Mouse (Mus musculus) midbrain, embryonic 16.5 days (tissue): ENCODE measurements around the gene Gcc1. TPM values are rescaled to one million over a fixed set of nuclear protein-coding genes. Genes with fewer than 3 reads are reported as not detected.

Source experiments
- ATAC-seq: fragments of 200-750 bp; cut with Nextera tagmentation; 2 replicates; pipeline ENCODE4 v1.8.0; 2017; ENCODE audit warnings: moderate TSS enrichment
- H3K27ac ChIP-seq: fragments of 300-500 bp; sonication (generic); 2 replicates; pipeline ENCODE4 v1.5.1; 2014; ENCODE audit warnings: mild to moderate bottlenecking, low read length, mixed read lengths
- H3K27me3 ChIP-seq: fragments of 300-500 bp; sonication (generic); 2 replicates; pipeline ENCODE4 v1.6.1; 2014; ENCODE audit warnings: low read depth, low read length, mixed read lengths; ENCODE audit not compliant: control insufficient read depth, insufficient read depth
- H3K36me3 ChIP-seq: fragments of 300-500 bp; sonication (generic); 2 replicates; pipeline ENCODE4 v1.6.1; 2014; ENCODE audit warnings: mild to moderate bottlenecking, low read length, moderate library complexity, mixed read lengths; ENCODE audit not compliant: control insufficient read depth, insufficient read depth
- H3K4me1 ChIP-seq: fragments of 300-500 bp; sonication (generic); 2 replicates; pipeline ENCODE4 v1.6.1; 2014; ENCODE audit warnings: mild to moderate bottlenecking, low read length, mixed read lengths; ENCODE audit not compliant: control insufficient read depth, insufficient read depth
- H3K4me2 ChIP-seq: fragments of 300-500 bp; sonication (generic); 2 replicates; pipeline ENCODE4 v1.6.1; 2014; ENCODE audit warnings: mild to moderate bottlenecking, low read length, mixed read lengths
- H3K4me3 ChIP-seq: fragments of 300-500 bp; sonication (generic); 2 replicates; pipeline ENCODE4 v1.5.1; 2014; ENCODE audit warnings: low read depth, mild to moderate bottlenecking, low read length, moderate library complexity, mixed read lengths
- H3K9ac ChIP-seq: fragments of 300-500 bp; sonication (generic); 2 replicates; pipeline ENCODE4 v1.6.1; 2014; ENCODE audit warnings: low read depth, low read length, mixed read lengths
- H3K9me3 ChIP-seq: fragments of 300-500 bp; sonication (generic); replicated peaks from 2 replicates; pipeline ENCODE4 v1.6.1; 2014; ENCODE audit warnings: mild to moderate bottlenecking, low read length, mixed read lengths; ENCODE audit not compliant: control insufficient read depth, poor library complexity, severe bottlenecking
- WGBS: fragments of 180-500 bp; shearing (Covaris S2); extraction: QIAGEN DNeasy Blood & Tissue Kit; methylation state at CpG from one replicate; pipeline ENCODE4 v1.1.7; 2014; 5-methylcytosine and 5-hydroxymethylcytosine counted together
- polyA plus RNA-seq: library from polyadenylated mRNA; unstranded; fragments of >200 nt; fragmentation: Nextera tagmentation; extraction: Ambion mirVana; gene quantifications from 2 replicates; pipeline ENCODE4 v1.2.1, GENCODE M21; 2015

The Gcc1 gene
- polyA plus RNA-seq, 1 experiment from 2014 or later, result 13.0 TPM

DNA sequence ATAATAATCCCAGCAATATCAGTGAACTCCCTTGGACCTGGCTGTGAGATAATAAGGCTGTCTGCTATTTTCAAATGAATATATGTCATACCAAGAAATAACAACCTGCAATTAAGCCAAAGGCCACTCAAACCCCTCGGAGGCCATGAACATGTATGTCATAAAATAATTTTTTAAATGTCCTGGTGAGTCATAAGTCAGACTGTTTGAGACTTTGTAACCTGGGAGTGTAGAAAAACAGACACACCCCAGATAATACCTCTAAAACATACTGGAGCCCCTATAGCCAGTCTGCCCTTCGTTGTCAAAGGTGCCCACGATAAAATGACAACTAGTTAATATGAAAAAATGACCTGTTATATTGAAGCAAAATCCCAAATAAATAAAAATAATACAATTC is 39.2 kb downstream of the Gcc1 start:
- no peak overlapping the region for H3K27ac ChIP-seq
- H3K4me2 ChIP-seq, result no peak overlapping the region
- no peak for ATAC-seq
- no peak overlapping the region for H3K9ac ChIP-seq
- H3K36me3 ChIP-seq, result no peaks in the 10 kb centered on the region
- WGBS, result 92% methylated on average over 3 of the region's 3 CpGs
- H3K27me3 ChIP-seq, result no peaks in the 10 kb centered on the region
- no peak overlapping the region for H3K4me3 ChIP-seq
- H3K9me3 ChIP-seq, result no peaks in the 10 kb centered on the region
- no peaks in the 10 kb centered on the region for H3K4me1 ChIP-seq

DNA sequence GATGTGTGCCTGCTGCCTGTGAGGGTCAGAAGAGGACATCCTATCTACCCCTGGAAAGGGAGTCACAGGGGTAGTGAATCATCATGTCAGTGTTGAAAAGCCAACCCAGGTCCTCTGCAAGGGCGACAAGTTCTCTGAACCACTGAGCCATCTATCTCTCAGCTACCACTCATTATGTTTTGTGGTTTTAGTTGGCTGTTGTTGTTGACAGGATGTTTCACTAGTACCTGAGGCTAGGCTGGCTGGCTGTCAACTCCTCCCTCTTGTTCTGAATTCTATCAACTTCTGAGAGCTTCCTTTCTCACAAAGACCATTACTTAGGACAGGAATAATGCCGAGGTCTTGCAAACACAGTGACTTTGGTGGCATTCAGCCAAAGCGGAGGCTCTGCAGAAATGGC is 43.0 kb downstream of the Gcc1 start:
- Histone ChIP-seq H3K4me2 (no peak overlapping the region), H3K9ac (no peak overlapping the region), H3K36me3 (no peaks in the 10 kb centered on the region), H3K27me3 (no peaks in the 10 kb centered on the region), H3K27ac (no peak overlapping the region), H3K9me3 (no peaks in the 10 kb centered on the region), H3K4me3 (no peak overlapping the region), H3K4me1 (no peaks in the 10 kb centered on the region)
- ATAC-seq, result no peak
- 95% methylated on average over 3 of the region's 3 CpGs for WGBS

DNA sequence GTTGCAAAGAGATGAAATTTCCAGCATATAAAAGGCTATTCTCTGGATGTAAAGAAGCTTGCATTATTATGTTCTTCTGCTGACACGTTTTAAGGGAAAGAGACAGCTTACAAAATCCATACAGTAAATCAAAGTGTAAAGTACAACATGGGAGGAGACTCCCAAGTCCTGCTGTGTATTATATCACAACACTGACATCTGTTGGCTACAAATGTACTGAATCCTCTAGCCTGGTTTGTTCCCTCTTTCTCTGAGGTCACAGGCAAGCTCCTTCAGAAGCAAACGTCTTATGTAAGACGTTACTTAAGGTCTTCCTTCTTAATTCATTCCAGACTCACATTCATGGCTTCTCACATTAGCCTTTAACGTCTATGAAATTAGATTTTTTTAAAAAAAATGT is 46.2 kb downstream of the Gcc1 start:
- no peak overlapping the region for H3K27ac ChIP-seq
- H3K27me3 ChIP-seq, result no peaks in the 10 kb centered on the region
- 62% methylated on average over 4 of the region's 4 CpGs for WGBS
- H3K9ac ChIP-seq, result no peak overlapping the region
- no peaks in the 10 kb centered on the region for H3K9me3 ChIP-seq
- no peak for ATAC-seq
- H3K4me2 ChIP-seq, result no peak overlapping the region
- H3K4me3 ChIP-seq, result no peak overlapping the region
- no peaks in the 10 kb centered on the region for H3K36me3 ChIP-seq
- no peaks in the 10 kb centered on the region for H3K4me1 ChIP-seq

DNA sequence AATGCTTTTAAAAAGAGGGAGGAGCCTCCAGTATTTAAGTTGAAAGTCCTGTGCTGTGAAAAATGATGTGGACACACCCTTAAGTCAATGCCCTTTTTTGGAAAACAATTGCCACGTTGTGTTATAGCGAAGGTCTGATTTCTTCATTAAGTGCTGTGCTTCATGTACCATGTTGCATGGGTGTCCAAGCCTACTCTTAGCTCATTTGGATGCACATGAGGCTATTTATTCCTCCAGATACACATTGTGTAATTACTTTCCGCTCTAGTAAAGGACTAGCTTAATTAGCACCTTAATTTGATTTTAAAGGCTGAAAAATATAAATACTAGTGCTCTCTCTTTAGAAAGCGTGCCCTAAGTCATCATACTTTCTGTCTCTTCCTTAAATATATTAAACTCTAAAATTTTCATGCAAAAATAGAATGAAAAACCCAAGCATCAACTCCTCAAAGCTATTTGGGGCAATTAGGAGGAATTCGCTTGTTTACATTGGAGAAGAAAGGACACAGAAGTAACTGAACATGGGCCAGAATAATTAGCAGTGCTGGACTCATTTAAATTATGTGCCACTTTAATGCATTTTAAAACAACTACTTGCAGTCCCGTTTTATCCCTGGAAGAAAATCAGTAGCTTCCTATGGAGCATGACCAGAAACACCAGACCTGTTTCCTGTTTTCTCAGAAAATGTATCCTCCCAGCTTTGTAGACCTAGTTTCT is 58.1 kb downstream of the Gcc1 start:
- Histone ChIP-seq H3K4me2 (no peak overlapping the region), H3K9me3 (no peaks in the 10 kb centered on the region), H3K4me3 (no peak overlapping the region), H3K9ac (no peak overlapping the region), H3K27me3 (no peaks in the 10 kb centered on the region), H3K4me1 (no peaks in the 10 kb centered on the region), H3K27ac (no peak overlapping the region), H3K36me3 (no peaks in the 10 kb centered on the region)
- WGBS, result 83% methylated on average over 6 of the region's 6 CpGs
- ATAC-seq, result no peak

DNA sequence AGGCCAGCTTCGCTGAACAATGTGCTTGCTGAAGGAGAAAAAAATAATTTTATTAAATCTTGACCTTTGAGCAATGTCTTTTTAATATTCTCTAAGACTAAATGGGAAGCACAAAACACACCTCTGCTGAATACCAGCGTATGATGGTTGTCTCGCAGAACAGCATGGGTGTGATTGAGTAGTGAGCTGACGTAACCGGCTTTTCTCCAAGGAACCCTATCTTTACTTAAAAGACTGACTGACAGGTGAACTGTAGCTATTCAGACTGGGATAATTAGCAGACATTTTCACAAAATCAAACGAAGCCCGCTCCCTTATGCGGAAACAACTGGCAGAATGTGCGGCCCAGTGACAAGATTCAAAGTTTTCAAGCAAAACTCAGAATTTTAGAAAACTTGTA is 60.6 kb downstream of the Gcc1 start:
- Histone ChIP-seq H3K27me3 (no peaks in the 10 kb centered on the region), H3K9me3 (no peaks in the 10 kb centered on the region), H3K27ac (no peak overlapping the region), H3K9ac (no peak overlapping the region), H3K4me2 (no peak overlapping the region), H3K36me3 (no peaks in the 10 kb centered on the region), H3K4me1 (no peaks in the 10 kb centered on the region), H3K4me3 (no peak overlapping the region)
- WGBS, result 86% methylated on average over 9 of the region's 9 CpGs
- ATAC-seq, result no peak

Other genes with a start within 250 kb of the Gcc1 start
- gene Zfp800, start 30.4 kb downstream of the Gcc1 start, polyA plus RNA-seq, result 16.6 and 24.6 TPM in 2 replicates
- gene Arf5, start 4.8 kb downstream of the Gcc1 start, polyA plus RNA-seq, result 418 and 435 TPM in 2 replicates
- gene Fscn3, start 601 bp downstream of the Gcc1 start, polyA plus RNA-seq, result 0.13 TPM in 1 of 2 replicates, not detected in the other
- gene Pax4, start 21.0 kb upstream of the Gcc1 start, polyA plus RNA-seq, result not detected in 2 replicates
- gene Snd1, start 46.7 kb upstream of the Gcc1 start, polyA plus RNA-seq, result 81.9 and 82.8 TPM in 2 replicates